Mouse (Mus musculus) cerebellum, adult 2 months (tissue): ENCODE data around the gene Ubqln4.

Experiments
- CTCF ChIP-seq: fragments of 200-500 bp; IDR thresholded peaks from 2 replicates; pipeline ENCODE4 v1.5.1; 2011; ENCODE audit warnings: low read depth, mild to moderate bottlenecking, control low read depth, low read length, moderate library complexity, borderline replicate concordance; ENCODE audit not compliant: insufficient read depth
- POLR2A ChIP-seq: fragments of 200-500 bp; IDR thresholded peaks from 2 replicates; pipeline ENCODE4 v1.6.1; 2011; ENCODE audit warnings: low read length, control low read depth, borderline replicate concordance; ENCODE audit not compliant: insufficient read depth

DNA sequence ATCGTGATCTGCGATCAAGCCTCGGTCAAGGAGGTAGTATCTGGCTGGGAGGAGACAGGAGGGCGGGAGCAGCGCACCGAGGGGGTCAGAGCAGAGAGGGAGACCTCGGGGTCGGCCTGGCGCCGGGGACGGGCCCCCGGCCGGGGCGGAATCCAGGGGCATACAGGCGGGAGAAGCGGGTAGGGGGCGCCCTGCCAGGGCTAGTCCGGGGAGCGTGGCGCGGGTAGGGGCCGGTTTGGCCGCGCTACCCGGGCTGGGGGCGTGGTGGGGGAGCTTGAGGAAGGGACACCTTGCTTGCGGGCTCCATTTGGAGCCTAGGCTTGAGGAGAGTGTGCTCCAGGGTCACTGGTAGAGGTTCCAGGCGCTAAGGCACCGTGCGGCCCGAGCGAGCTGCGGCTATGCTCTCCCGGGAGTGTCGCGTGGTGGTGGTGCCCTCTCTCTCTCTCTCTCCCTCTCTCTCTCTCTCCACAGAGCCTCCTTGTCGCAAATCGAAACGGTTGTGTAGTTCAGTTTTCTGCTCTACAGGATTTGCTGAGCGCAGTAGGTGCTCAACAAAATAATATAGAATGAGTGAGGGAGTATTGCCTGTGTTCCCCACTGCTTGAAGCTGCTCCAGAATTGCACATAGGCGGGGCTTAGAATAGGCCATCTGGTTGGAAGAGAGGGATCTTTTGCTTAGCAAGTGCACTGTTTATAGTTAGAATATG lies 475 bp downstream of the Ubqln4 start:
- TF ChIP-seq POLR2A (no peak), CTCF (no peak)
